Mouse (Mus musculus): ENCODE data around the gene Rpn2.

GRCm38 (mm10) chr2:157306091-157307032 lies 27.5 kb downstream of the Rpn2 start:
- TF ChIP-seq ZC3H11A (IDR thresholded peaks at IDR 0.05; ENCODE audit: borderline replicate concordance, low read depth, low read length) (no peak), ZNF384 (IDR thresholded peaks at IDR 0.05; ENCODE audit: low read depth, low read length) (no peak), CHD2 (IDR thresholded peaks at IDR 0.05; ENCODE audit: low read depth, low read length) (no peak), HCFC1 (IDR thresholded peaks at IDR 0.05; ENCODE audit: borderline replicate concordance, insufficient read depth, low read length) (no peak), MAFK (IDR thresholded peaks at IDR 0.05; ENCODE audit: insufficient read depth, low read depth, low read length) (no peak)
